Mouse (Mus musculus): ENCODE measurements around the gene Homez. TPM values are rescaled to one million over a fixed set of nuclear protein-coding genes. Genes with fewer than 3 reads are reported as not detected.

The Homez gene
- polyA plus RNA-seq, 1 experiment from 2014 or later, result 19.9 TPM

GRCm38 (mm10) chr14:54863501-54864312 lies 7.1 kb downstream of the Homez start:
- under 1% methylated on average over 51 of the region's 56 CpGs for WGBS
- peak; percentile 100 for ATAC-seq (ENCODE audit: low FRiP score)

GRCm38 (mm10) chr14:54860511-54860910 lies 10.2 kb downstream of the Homez start:
- Histone ChIP-seq H3K4me3 (ENCODE audit: low read depth, low read length) (no peak overlapping the region), H3K27ac (ENCODE audit: low read depth, low read length) (no peak overlapping the region), H3K9me3 (ENCODE audit: control insufficient read depth, low read length) (no peaks in the 10 kb centered on the region), H3K27me3 (ENCODE audit: control insufficient read depth, insufficient read depth, low read length) (no peaks in the 10 kb centered on the region), H3K4me2 (no peak overlapping the region), H3K4me1 (ENCODE audit: control insufficient read depth, insufficient read depth, low read length) (0 out of 2 replicates have a peak, but pooled peaks cover 3% of the 10 kb centered on the region), H3K36me3 (ENCODE audit: control insufficient read depth, insufficient read depth, low read length) (peaks cover 4% of the 10 kb centered on the region; the same call in 1 of the 2 replicates), H3K9ac (ENCODE audit: low read length) (no peak overlapping the region)
- WGBS, result 41% methylated on average over 2 of the region's 2 CpGs
- ATAC-seq (ENCODE audit: low FRiP score), result no peak
- DNase-seq (ENCODE audit: low spot score, missing footprints), result peak; percentile 89

More at GRCm38 (mm10) chr14:54863501-54864312, 7.1 kb downstream of the Homez start:
- Histone ChIP-seq H3K4me3 (ENCODE audit: low read depth, low read length) (peak overlapping the region; percentile 86), H3K36me3 (ENCODE audit: control insufficient read depth, insufficient read depth, low read length) (no peaks in the 10 kb centered on the region), H3K9me3 (ENCODE audit: control insufficient read depth, low read length) (no peaks in the 10 kb centered on the region), H3K9ac (ENCODE audit: low read length) (peak overlapping the region; percentile 95), H3K4me2 (peak overlapping the region; percentile 74), H3K27me3 (ENCODE audit: control insufficient read depth, insufficient read depth, low read length) (no peaks in the 10 kb centered on the region), H3K27ac (ENCODE audit: low read depth, low read length) (peak overlapping the region; percentile 74), H3K4me1 (ENCODE audit: control insufficient read depth, insufficient read depth, low read length) (0 out of 2 replicates have a peak, but pooled peaks cover 3% of the 10 kb centered on the region)
- peak; percentile 98 for DNase-seq (ENCODE audit: low spot score, missing footprints)

- no peak overlapping the region for H3K4me3 ChIP-seq (ENCODE audit: low read depth, low read length)
- no peak for DNase-seq (ENCODE audit: low spot score, missing footprints)
- peaks cover 4% of the 10 kb centered on the region; the same call in 1 of the 2 replicates for H3K36me3 ChIP-seq (ENCODE audit: control insufficient read depth, insufficient read depth, low read length)
- ATAC-seq (ENCODE audit: low FRiP score), result no peak
- WGBS, result 88% methylated on average over 9 of the region's 9 CpGs
- H3K27ac ChIP-seq (ENCODE audit: low read depth, low read length), result no peak overlapping the region
- no peaks in the 10 kb centered on the region for H3K27me3 ChIP-seq (ENCODE audit: control insufficient read depth, insufficient read depth, low read length)
- no peaks in the 10 kb centered on the region for H3K4me1 ChIP-seq (ENCODE audit: control insufficient read depth, insufficient read depth, low read length)
- H3K9me3 ChIP-seq (ENCODE audit: control insufficient read depth, low read length), result no peaks in the 10 kb centered on the region
- H3K9ac ChIP-seq (ENCODE audit: low read length), result no peak overlapping the region
- no peak overlapping the region for H3K4me2 ChIP-seq
These were observed 12.9 kb downstream of the Homez start for GRCm38 (mm10) chr14:54857891-54858290.

GRCm38 (mm10) chr14:54856703-54857102 lies 14.1 kb downstream of the Homez start:
- ATAC-seq (ENCODE audit: low FRiP score) (no peak), DNase-seq (ENCODE audit: low spot score, missing footprints) (no peak)
- 88% methylated on average over 7 of the region's 7 CpGs for WGBS
- no peaks in the 10 kb centered on the region for H3K27me3 ChIP-seq (ENCODE audit: control insufficient read depth, insufficient read depth, low read length)
- no peak overlapping the region for H3K4me2 ChIP-seq
- H3K9ac ChIP-seq (ENCODE audit: low read length), result no peak overlapping the region
- H3K4me3 ChIP-seq (ENCODE audit: low read depth, low read length), result no peak overlapping the region
- no peaks in the 10 kb centered on the region for H3K4me1 ChIP-seq (ENCODE audit: control insufficient read depth, insufficient read depth, low read length)
- H3K27ac ChIP-seq (ENCODE audit: low read depth, low read length), result no peak overlapping the region
- H3K36me3 ChIP-seq (ENCODE audit: control insufficient read depth, insufficient read depth, low read length), result peaks cover 4% of the 10 kb centered on the region; the same call in 1 of the 2 replicates
- H3K9me3 ChIP-seq (ENCODE audit: control insufficient read depth, low read length), result no peaks in the 10 kb centered on the region

DNA sequence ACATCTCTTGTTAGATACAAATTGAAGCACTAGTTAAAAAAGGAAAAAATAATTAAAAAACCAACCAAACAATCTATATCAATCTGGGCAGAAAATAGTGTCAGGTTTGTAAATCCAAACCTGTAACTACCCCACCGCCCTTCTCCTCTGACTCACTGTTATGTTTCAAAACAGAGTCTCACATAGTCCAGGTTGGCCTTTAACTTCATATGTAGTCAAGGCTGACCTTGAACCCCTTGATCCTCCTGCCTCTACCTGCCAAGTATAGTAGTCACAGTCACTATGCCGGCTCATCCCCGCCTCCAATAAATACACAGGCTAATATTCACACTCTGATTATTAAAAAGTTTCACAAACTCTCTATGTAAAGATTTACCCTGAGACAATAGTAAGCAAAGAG lies 15.0 kb downstream of the Homez start:
- DNase-seq (ENCODE audit: low spot score, missing footprints) (no peak), ATAC-seq (ENCODE audit: low FRiP score) (no peak)

DNA sequence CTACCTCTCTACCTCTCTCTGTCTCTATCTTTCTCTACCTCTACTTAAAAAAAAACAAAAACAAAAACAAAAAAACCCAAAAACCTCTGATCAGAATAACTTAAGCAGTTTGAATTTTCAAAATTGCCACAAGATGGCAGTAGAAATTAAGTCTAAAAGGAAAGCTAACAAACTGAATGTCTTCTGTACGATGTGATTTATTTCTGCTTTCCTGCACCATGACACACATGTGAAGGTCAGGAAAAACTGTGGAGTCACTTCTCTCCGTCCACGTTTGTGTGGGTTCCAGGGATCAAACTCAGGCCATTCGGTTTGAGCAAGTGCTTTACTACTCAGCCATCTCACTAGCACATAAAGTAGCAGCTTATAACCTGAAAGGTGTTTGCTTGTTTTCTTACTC lies 27.3 kb downstream of the Homez start:
- H3K4me3 ChIP-seq (ENCODE audit: low read depth, low read length), result no peak overlapping the region
- H3K36me3 ChIP-seq (ENCODE audit: control insufficient read depth, insufficient read depth, low read length), result no peaks in the 10 kb centered on the region
- DNase-seq (ENCODE audit: low spot score, missing footprints), result peak; percentile 85
- no peak for ATAC-seq (ENCODE audit: low FRiP score)
- H3K9me3 ChIP-seq (ENCODE audit: control insufficient read depth, low read length), result no peaks in the 10 kb centered on the region
- H3K4me1 ChIP-seq (ENCODE audit: control insufficient read depth, insufficient read depth, low read length), result no peaks in the 10 kb centered on the region
- H3K27me3 ChIP-seq (ENCODE audit: control insufficient read depth, insufficient read depth, low read length), result no peaks in the 10 kb centered on the region
- no peak overlapping the region for H3K4me2 ChIP-seq
- no peak overlapping the region for H3K9ac ChIP-seq (ENCODE audit: low read length)
- no peak overlapping the region for H3K27ac ChIP-seq (ENCODE audit: low read depth, low read length)
- WGBS, result 4% methylated on average over 4 of the region's 4 CpGs

More for the DNA sequence above, 15.0 kb downstream of the Homez start:
- Histone ChIP-seq H3K9ac (ENCODE audit: low read length) (no peak overlapping the region), H3K36me3 (ENCODE audit: control insufficient read depth, insufficient read depth, low read length) (peaks cover 4% of the 10 kb centered on the region; the same call in 1 of the 2 replicates), H3K27me3 (ENCODE audit: control insufficient read depth, insufficient read depth, low read length) (no peaks in the 10 kb centered on the region), H3K4me2 (no peak overlapping the region), H3K4me1 (ENCODE audit: control insufficient read depth, insufficient read depth, low read length) (no peaks in the 10 kb centered on the region), H3K4me3 (ENCODE audit: low read depth, low read length) (no peak overlapping the region), H3K27ac (ENCODE audit: low read depth, low read length) (no peak overlapping the region), H3K9me3 (ENCODE audit: control insufficient read depth, low read length) (no peaks in the 10 kb centered on the region)
- WGBS, result 97% methylated on average over 3 of the region's 3 CpGs

- DNase-seq (ENCODE audit: low spot score, missing footprints) (no peak), ATAC-seq (ENCODE audit: low FRiP score) (no peak)
- Histone ChIP-seq H3K4me1 (ENCODE audit: control insufficient read depth, insufficient read depth, low read length) (no peaks in the 10 kb centered on the region), H3K27ac (ENCODE audit: low read depth, low read length) (no peak overlapping the region), H3K9ac (ENCODE audit: low read length) (no peak overlapping the region), H3K27me3 (ENCODE audit: control insufficient read depth, insufficient read depth, low read length) (no peaks in the 10 kb centered on the region), H3K36me3 (ENCODE audit: control insufficient read depth, insufficient read depth, low read length) (no peaks in the 10 kb centered on the region), H3K9me3 (ENCODE audit: control insufficient read depth, low read length) (no peaks in the 10 kb centered on the region), H3K4me3 (ENCODE audit: low read depth, low read length) (no peak overlapping the region), H3K4me2 (no peak overlapping the region)
- 89% methylated on average over 1 of the region's 1 CpGs for WGBS
These were observed 47.0 kb downstream of the Homez start for GRCm38 (mm10) chr14:54823716-54824115.

DNA sequence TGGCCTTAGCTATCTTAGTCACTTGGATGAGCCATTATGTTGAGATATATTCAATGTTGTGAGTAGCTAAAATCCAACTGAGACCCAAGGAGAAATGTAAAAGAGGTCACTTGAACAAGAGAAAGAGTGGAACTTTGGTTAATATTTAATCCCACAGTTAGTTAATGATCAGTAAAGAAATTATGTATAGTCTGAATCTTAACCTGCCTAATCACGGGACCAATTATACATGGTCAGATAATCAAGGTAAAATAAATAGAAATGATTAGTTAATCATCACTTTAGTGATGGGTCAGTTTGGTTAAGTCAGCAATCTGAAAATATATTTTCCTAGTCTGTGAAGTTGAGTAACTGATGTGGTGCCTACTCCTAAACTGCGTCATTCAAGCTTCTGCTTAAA lies 48.5 kb downstream of the Homez start:
- H3K9ac ChIP-seq (ENCODE audit: low read length), result no peak overlapping the region
- ATAC-seq (ENCODE audit: low FRiP score) (no peak), DNase-seq (ENCODE audit: low spot score, missing footprints) (no peak)
- H3K4me2 ChIP-seq, result no peak overlapping the region
- no peaks in the 10 kb centered on the region for H3K9me3 ChIP-seq (ENCODE audit: control insufficient read depth, low read length)
- no peaks in the 10 kb centered on the region for H3K36me3 ChIP-seq (ENCODE audit: control insufficient read depth, insufficient read depth, low read length)
- H3K27ac ChIP-seq (ENCODE audit: low read depth, low read length), result no peak overlapping the region
- H3K4me3 ChIP-seq (ENCODE audit: low read depth, low read length), result no peak overlapping the region
- WGBS, result 88% methylated on average over 2 of the region's 2 CpGs
- no peaks in the 10 kb centered on the region for H3K27me3 ChIP-seq (ENCODE audit: control insufficient read depth, insufficient read depth, low read length)
- no peaks in the 10 kb centered on the region for H3K4me1 ChIP-seq (ENCODE audit: control insufficient read depth, insufficient read depth, low read length)

- DNase-seq (ENCODE audit: low spot score, missing footprints) (no peak), ATAC-seq (ENCODE audit: low FRiP score) (no peak)
- Histone ChIP-seq H3K4me1 (ENCODE audit: control insufficient read depth, insufficient read depth, low read length) (no peaks in the 10 kb centered on the region), H3K9me3 (ENCODE audit: control insufficient read depth, low read length) (no peaks in the 10 kb centered on the region), H3K36me3 (ENCODE audit: control insufficient read depth, insufficient read depth, low read length) (no peaks in the 10 kb centered on the region), H3K9ac (ENCODE audit: low read length) (no peak overlapping the region), H3K4me3 (ENCODE audit: low read depth, low read length) (no peak overlapping the region), H3K27me3 (ENCODE audit: control insufficient read depth, insufficient read depth, low read length) (no peaks in the 10 kb centered on the region), H3K27ac (ENCODE audit: low read depth, low read length) (no peak overlapping the region), H3K4me2 (no peak overlapping the region)
- WGBS, result 54% methylated on average over 2 of the region's 2 CpGs
These were observed 53.0 kb downstream of the Homez start for GRCm38 (mm10) chr14:54817791-54818190.

All from midbrain, embryonic 11.5 days (tissue).